Mouse (Mus musculus): Measurements from ENCODE around the gene Tmem94.
"Not testable (repeated sequence)": the region's sequence is repeated elsewhere in the genome, so short reads cannot be mapped to it uniquely, and the experiment has no call there.

Tmem94 gene

GRCm38 (mm10) chr11:115765103-115765606, at the start of gene Tmem94:
Gene Tmem94, plus strand, starts transcription at chr11:115765433.
- peak; percentile 99 for DNase-seq (ENCODE audit: low read depth, low spot score)

- no peak for DNase-seq (ENCODE audit: low read depth, low spot score)
These were observed 48.6 kb upstream of the Tmem94 start for GRCm38 (mm10) chr11:115716410-115717338.

- no peak for DNase-seq (ENCODE audit: low read depth, low spot score)
These were observed 47.4 kb upstream of the Tmem94 start for GRCm38 (mm10) chr11:115717660-115718390.

- DNase-seq (ENCODE audit: low read depth, low spot score): no peak
These were observed 42.6 kb upstream of the Tmem94 start for GRCm38 (mm10) chr11:115722638-115723037.

- no peak for DNase-seq (ENCODE audit: low read depth, low spot score)
These were observed 42.0 kb upstream of the Tmem94 start for GRCm38 (mm10) chr11:115723231-115723630.

- no peak for DNase-seq (ENCODE audit: low read depth, low spot score)
These were observed 31.1 kb upstream of the Tmem94 start for GRCm38 (mm10) chr11:115734041-115734686.

- no peak for DNase-seq (ENCODE audit: low read depth, low spot score)
These were observed 27.5 kb upstream of the Tmem94 start for GRCm38 (mm10) chr11:115737608-115738208.

GRCm38 (mm10) chr11:115738275-115738885, 26.9 kb upstream of the Tmem94 start:
- no peak for DNase-seq (ENCODE audit: low read depth, low spot score)

- DNase-seq (ENCODE audit: low read depth, low spot score): no peak
These were observed 24.2 kb upstream of the Tmem94 start for GRCm38 (mm10) chr11:115741070-115741469.

- no peak for DNase-seq (ENCODE audit: low read depth, low spot score)
These were observed 22.3 kb upstream of the Tmem94 start for GRCm38 (mm10) chr11:115742926-115743325.

- DNase-seq (ENCODE audit: low read depth, low spot score): no peak
These were observed 20.8 kb upstream of the Tmem94 start for GRCm38 (mm10) chr11:115744385-115744784.

- no peak for DNase-seq (ENCODE audit: low read depth, low spot score)
These were observed 19.1 kb upstream of the Tmem94 start for GRCm38 (mm10) chr11:115746109-115746508.

- no peak for DNase-seq (ENCODE audit: low read depth, low spot score)
These were observed 18.5 kb upstream of the Tmem94 start for GRCm38 (mm10) chr11:115746762-115747161.

- DNase-seq (ENCODE audit: low read depth, low spot score): no peak
These were observed 17.9 kb upstream of the Tmem94 start for GRCm38 (mm10) chr11:115747351-115747750.

GRCm38 (mm10) chr11:115749834-115750233, 15.4 kb upstream of the Tmem94 start:
- no peak for DNase-seq (ENCODE audit: low read depth, low spot score)

- no peak for DNase-seq (ENCODE audit: low read depth, low spot score)
These were observed 13.5 kb upstream of the Tmem94 start for GRCm38 (mm10) chr11:115751725-115752124.

- DNase-seq (ENCODE audit: low read depth, low spot score): no peak
These were observed 12.6 kb upstream of the Tmem94 start for GRCm38 (mm10) chr11:115752653-115753052.

GRCm38 (mm10) chr11:115753485-115753884, 11.7 kb upstream of the Tmem94 start:
- DNase-seq (ENCODE audit: low read depth, low spot score): no peak

- DNase-seq (ENCODE audit: low read depth, low spot score): not testable (repeated sequence)
These were observed 3.1 kb upstream of the Tmem94 start for GRCm38 (mm10) chr11:115762176-115762575.

- DNase-seq (ENCODE audit: low read depth, low spot score): no peak
These were observed 535 bp upstream of the Tmem94 start for GRCm38 (mm10) chr11:115764698-115765097.

GRCm38 (mm10) chr11:115765607-115766141, 441 bp downstream of the Tmem94 start:
- DNase-seq (ENCODE audit: low read depth, low spot score): no peak
